Mouse (Mus musculus) stomach, postnatal 0 days (tissue): ENCODE data around the gene Mga.

Experiments
- CTCF ChIP-seq: IDR thresholded peaks from 2 replicates; pipeline ENCODE4 v1.5.1; 2016; ENCODE audit warnings: antibody characterized with exemption, low read depth, mild to moderate bottlenecking, moderate library complexity
- EP300 ChIP-seq: optimal IDR thresholded peaks from 2 replicates; pipeline ENCODE3; 2016; ENCODE audit warnings: antibody characterized with exemption

DNA sequence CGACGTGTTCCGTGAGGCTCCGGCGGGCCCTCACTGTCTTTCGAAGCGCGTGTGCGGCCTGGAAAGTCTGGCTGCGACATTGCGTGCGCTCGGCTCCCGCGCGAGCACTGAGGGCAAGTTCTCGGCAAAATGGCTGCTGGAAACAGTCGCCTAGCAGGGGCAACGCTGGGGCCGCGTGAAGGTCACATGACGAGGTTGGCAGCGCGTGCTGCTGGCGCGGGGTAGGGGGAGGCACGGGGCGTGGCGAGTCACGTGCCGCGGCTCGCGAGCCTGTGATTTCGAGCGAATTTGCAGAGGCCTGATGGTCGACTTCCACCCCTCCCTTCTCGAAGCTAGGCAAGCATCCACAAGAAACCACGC lies 23.9 kb upstream of the Mga start:
- no peak for TF ChIP-seq EP300
- TF ChIP-seq CTCF: no peak
